In the genomic region with DNA sequence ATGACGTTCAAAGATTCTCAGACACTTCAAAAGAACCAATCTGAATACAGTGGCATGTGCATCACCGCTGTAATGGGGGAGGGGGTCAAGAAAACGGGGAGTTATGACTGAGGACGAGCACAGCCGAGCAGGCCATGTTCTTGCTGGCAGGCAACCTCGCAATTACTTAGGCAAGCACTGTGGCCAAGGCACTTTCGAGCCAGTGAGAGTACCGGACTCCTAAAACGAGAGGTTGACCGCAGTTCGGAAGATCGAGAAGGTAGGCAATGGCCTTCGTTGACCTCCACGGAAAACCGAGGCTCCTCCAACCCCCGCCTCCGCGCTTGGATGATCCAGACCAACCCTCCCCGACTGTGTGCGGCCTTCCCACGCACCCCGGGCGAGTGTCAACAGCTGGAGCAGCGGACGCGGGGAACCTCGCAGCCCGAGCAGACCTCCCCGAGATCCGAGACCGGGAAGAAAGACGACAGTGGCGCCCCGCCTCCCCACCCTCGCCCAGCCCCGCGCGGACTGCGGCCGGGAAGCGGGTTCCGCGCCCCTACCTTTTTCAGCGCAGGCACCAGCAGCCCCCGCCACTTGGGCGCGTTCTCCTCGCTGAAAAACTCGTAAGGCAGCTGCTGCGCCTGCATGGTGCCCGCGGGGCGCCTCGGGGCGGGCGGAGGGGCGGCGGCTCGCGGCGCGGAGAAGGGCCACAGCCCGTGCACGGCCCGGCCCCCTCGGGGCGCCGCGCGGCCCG, we compare ENCODE assay signal across 1 mouse cellular context.
TF ChIP-seq lines count a peak whose summit lies in the region.

No protein-coding gene starts in this region.

TF ChIP-seq in CH12.LX, 34 proteins besides CTCF, POLR2A, EP300 and RAD21 (continued from another document):
- TF ChIP-seq MYC (IDR thresholded peaks at IDR 0.05; ENCODE audit: low read depth, low read length): peak; percentile 53; the same call in 1 of the 2 replicates
- no peak for TF ChIP-seq JUND (conservative IDR thresholded peaks at IDR 0.05; ENCODE audit: low read depth, low read length)
- TF ChIP-seq BHLHE40 (IDR thresholded peaks at IDR 0.05; ENCODE audit: low read depth, low read length): peak; percentile 84
- no peak for TF ChIP-seq KAT2A (IDR thresholded peaks at IDR 0.05; ENCODE audit: insufficient replicate concordance, low read length)
- TF ChIP-seq HCFC1 (IDR thresholded peaks at IDR 0.05; ENCODE audit: low read depth, low read length): no peak
- no peak for TF ChIP-seq ZNF384 (IDR thresholded peaks at IDR 0.05; ENCODE audit: low read depth, low read length)
- no peak; the same call in 1 of the 2 replicates for TF ChIP-seq IRF4 (IDR thresholded peaks at IDR 0.05; ENCODE audit: low read depth, low read length)
- TF ChIP-seq USF1 (IDR thresholded peaks at IDR 0.05; ENCODE audit: low read depth, low read length): no peak
- peak; percentile 62; the same call in 1 of the 2 replicates for TF ChIP-seq SIN3A (IDR thresholded peaks at IDR 0.05; ENCODE audit: low read length)
- TF ChIP-seq ETS1 (conservative IDR thresholded peaks at IDR 0.05; ENCODE audit: low read depth, low read length): 0 out of 2 replicates have a peak, but pooled peaks have one; percentile 11
- TF ChIP-seq ZC3H11A (IDR thresholded peaks at IDR 0.05; ENCODE audit: low read depth, low read length): no peak
- 0 out of 2 replicates have a peak, but pooled peaks have one; percentile 20 for TF ChIP-seq ELF1 (IDR thresholded peaks at IDR 0.05; ENCODE audit: low read depth, low read length)
- TF ChIP-seq E2F4 (IDR thresholded peaks at IDR 0.05; ENCODE audit: insufficient replicate concordance, low read depth, low read length): no peak
- TF ChIP-seq NELFE (IDR thresholded peaks at IDR 0.05; ENCODE audit: low read depth, low read length): no peak
- TF ChIP-seq TCF12 (IDR thresholded peaks at IDR 0.05; ENCODE audit: low read depth, low read length): 0 out of 2 replicates have a peak, but pooled peaks have one; percentile 17
- peak; percentile 50; the same call in 1 of the 2 replicates for TF ChIP-seq MXI1 (IDR thresholded peaks at IDR 0.05; ENCODE audit: low read depth, low read length)
- peak; percentile 44; the same call in 1 of the 2 replicates for TF ChIP-seq CHD2 (IDR thresholded peaks at IDR 0.05; ENCODE audit: low read length)
- TF ChIP-seq MAX (IDR thresholded peaks at IDR 0.05; ENCODE audit: low read length): peak; percentile 50
